Mouse (Mus musculus) limb, embryonic 11.5 days (tissue): ENCODE results near the gene Gli3. TPM values are rescaled to one million over a fixed set of nuclear protein-coding genes. Genes with fewer than 3 reads are reported as not detected.

ENCODE experiments used
- ATAC-seq: fragments of 200-750 bp; cut with Nextera tagmentation; 2 replicates; pipeline ENCODE4 v1.8.0; 2017; ENCODE audit warnings: low read depth; ENCODE audit not compliant: insufficient number of reproducible peaks, low FRiP score, low TSS enrichment
- DNase-seq: peaks from one replicate; pipeline ENCODE4 v3.0.0-alpha.2; 2015; ENCODE audit warnings: low spot score
- H3K27ac ChIP-seq: fragments of 300-500 bp; sonication (generic); replicated peaks from 2 replicates; pipeline ENCODE4 v1.5.1; 2014; ENCODE audit warnings: low read depth, mild to moderate bottlenecking, low read length
- H3K27me3 ChIP-seq: fragments of 300-500 bp; sonication (generic); 2 replicates; pipeline ENCODE4 v1.6.1; 2014; ENCODE audit warnings: mild to moderate bottlenecking, low read length, mixed read lengths; ENCODE audit not compliant: control insufficient read depth, insufficient read depth
- H3K36me3 ChIP-seq: fragments of 300-500 bp; sonication (generic); 2 replicates; pipeline ENCODE4 v1.6.1; 2014; ENCODE audit warnings: mild to moderate bottlenecking, low read length, moderate library complexity, mixed read lengths; ENCODE audit not compliant: control insufficient read depth, insufficient read depth
- H3K4me1 ChIP-seq: fragments of 300-500 bp; sonication (generic); 2 replicates; pipeline ENCODE4 v1.6.1; 2014; ENCODE audit warnings: low read length, mixed read lengths; ENCODE audit not compliant: control insufficient read depth, insufficient read depth
- H3K4me2 ChIP-seq: fragments of 300-500 bp; sonication (generic); 2 replicates; pipeline ENCODE4 v1.6.1; 2014; ENCODE audit warnings: low read depth, mild to moderate bottlenecking, moderate library complexity; ENCODE audit not compliant: severe bottlenecking
- H3K4me3 ChIP-seq: fragments of 300-500 bp; sonication (generic); 2 replicates; pipeline ENCODE4 v1.5.1; 2014; ENCODE audit warnings: low read depth, low read length
- H3K9ac ChIP-seq: fragments of 300-500 bp; sonication (generic); 2 replicates; pipeline ENCODE4 v1.6.1; 2014; ENCODE audit warnings: mild to moderate bottlenecking, low read length
- H3K9me3 ChIP-seq: fragments of 300-500 bp; sonication (generic); 2 replicates; pipeline ENCODE4 v1.6.1; 2016; ENCODE audit warnings: low read length; ENCODE audit not compliant: control insufficient read depth
- WGBS: fragments of 180-500 bp; shearing (Covaris S2); extraction: QIAGEN DNeasy Blood & Tissue Kit; methylation state at CpG from one replicate; pipeline ENCODE4 v1.1.7; 2014; 5-methylcytosine and 5-hydroxymethylcytosine counted together
- polyA plus RNA-seq: library from polyadenylated mRNA; unstranded; fragments of >200 nt; fragmentation: Nextera tagmentation; extraction: Ambion mirVana; gene quantifications from 2 replicates; pipeline ENCODE4 v1.2.1, GENCODE M21; 2014

The Gli3 gene
- polyA plus RNA-seq, 1 experiment from 2014 or later, result 41.5 TPM

GRCm38 (mm10) chr13:15688826-15689501 lies 225.9 kb downstream of the Gli3 start:
- Histone ChIP-seq H3K4me3 (no peak overlapping the region), H3K36me3 (no peaks in the 10 kb centered on the region), H3K4me1 (no peaks in the 10 kb centered on the region), H3K27ac (no peak overlapping the region), H3K9me3 (no peaks in the 10 kb centered on the region), H3K27me3 (no peaks in the 10 kb centered on the region), H3K4me2 (no peak overlapping the region), H3K9ac (no peak overlapping the region)
- no peak for DNase-seq
- no peak for ATAC-seq
- WGBS, result 92% methylated on average over 5 of the region's 5 CpGs

GRCm38 (mm10) chr13:15691751-15692464 lies 228.9 kb downstream of the Gli3 start:
- Histone ChIP-seq H3K27me3 (no peaks in the 10 kb centered on the region), H3K9me3 (no peaks in the 10 kb centered on the region), H3K36me3 (no peaks in the 10 kb centered on the region), H3K9ac (no peak overlapping the region), H3K4me3 (no peak overlapping the region), H3K27ac (no peak overlapping the region), H3K4me2 (no peak overlapping the region), H3K4me1 (no peaks in the 10 kb centered on the region)
- WGBS, result 81% methylated on average over 5 of the region's 5 CpGs
- DNase-seq (no peak), ATAC-seq (no peak)

GRCm38 (mm10) chr13:15692465-15692809 lies 229.4 kb downstream of the Gli3 start:
- Histone ChIP-seq H3K9ac (no peak overlapping the region), H3K27me3 (no peaks in the 10 kb centered on the region), H3K36me3 (no peaks in the 10 kb centered on the region), H3K4me3 (no peak overlapping the region), H3K27ac (no peak overlapping the region), H3K4me2 (no peak overlapping the region), H3K4me1 (no peaks in the 10 kb centered on the region), H3K9me3 (no peaks in the 10 kb centered on the region)
- ATAC-seq (no peak), DNase-seq (no peak)

- DNase-seq, result no peak
- Histone ChIP-seq H3K27me3 (no peaks in the 10 kb centered on the region), H3K4me1 (no peaks in the 10 kb centered on the region), H3K27ac (no peak overlapping the region), H3K4me3 (no peak overlapping the region), H3K9me3 (no peaks in the 10 kb centered on the region), H3K9ac (no peak overlapping the region), H3K36me3 (no peaks in the 10 kb centered on the region), H3K4me2 (no peak overlapping the region)
- 94% methylated on average over 4 of the region's 4 CpGs for WGBS
- no peak for ATAC-seq
Measured at GRCm38 (mm10) chr13:15698284-15698683, 235.2 kb downstream of the Gli3 start.

- Histone ChIP-seq H3K27ac (no peak overlapping the region), H3K4me3 (no peak overlapping the region), H3K36me3 (no peaks in the 10 kb centered on the region), H3K4me1 (no peaks in the 10 kb centered on the region), H3K4me2 (no peak overlapping the region), H3K9ac (no peak overlapping the region), H3K9me3 (no peaks in the 10 kb centered on the region), H3K27me3 (no peaks in the 10 kb centered on the region)
- WGBS, result 84% methylated on average over 6 of the region's 6 CpGs
- no peak for DNase-seq
- no peak for ATAC-seq
Measured at GRCm38 (mm10) chr13:15699116-15699515, 236.1 kb downstream of the Gli3 start.

GRCm38 (mm10) chr13:15704669-15705068 lies 241.6 kb downstream of the Gli3 start:
- DNase-seq, result no peak
- ATAC-seq, result no peak
- no peaks in the 10 kb centered on the region for H3K27me3 ChIP-seq
- H3K9me3 ChIP-seq, result no peaks in the 10 kb centered on the region
- no peaks in the 10 kb centered on the region for H3K36me3 ChIP-seq
- H3K27ac ChIP-seq, result no peak overlapping the region
- no peaks in the 10 kb centered on the region for H3K4me1 ChIP-seq
- H3K4me2 ChIP-seq, result no peak overlapping the region
- H3K4me3 ChIP-seq, result no peak overlapping the region
- WGBS, result 79% methylated on average over 8 of the region's 8 CpGs
- no peak overlapping the region for H3K9ac ChIP-seq

GRCm38 (mm10) chr13:15707481-15707881 lies 244.4 kb downstream of the Gli3 start:
- no peak overlapping the region for H3K27ac ChIP-seq

GRCm38 (mm10) chr13:15713486-15713885 lies 250.5 kb downstream of the Gli3 start:
- Histone ChIP-seq H3K9me3 (no peaks in the 10 kb centered on the region), H3K4me1 (no peaks in the 10 kb centered on the region), H3K27me3 (no peaks in the 10 kb centered on the region), H3K4me2 (no peak overlapping the region), H3K36me3 (no peaks in the 10 kb centered on the region), H3K27ac (no peak overlapping the region), H3K4me3 (no peak overlapping the region), H3K9ac (no peak overlapping the region)
- no peak for ATAC-seq
- no peak for DNase-seq
- 92% methylated on average over 7 of the region's 7 CpGs for WGBS

More at GRCm38 (mm10) chr13:15707481-15707881, 244.4 kb downstream of the Gli3 start:
- H3K4me3 ChIP-seq, result no peak overlapping the region
- whole genome bisulfite sequencing, result 79% methylated on average over 4 of the region's 4 CpGs
- no peak for ATAC-seq
- no peaks in the 10 kb centered on the region for H3K36me3 ChIP-seq
- no peak overlapping the region for H3K9ac ChIP-seq
- H3K9me3 ChIP-seq, result no peaks in the 10 kb centered on the region
- no peak for DNase-seq
- no peaks in the 10 kb centered on the region for H3K4me1 ChIP-seq
- no peak overlapping the region for H3K4me2 ChIP-seq
- H3K27me3 ChIP-seq, result no peaks in the 10 kb centered on the region
